Mouse (Mus musculus) MEL (cell line): ENCODE measurements around the gene Lmo7. TPM values are rescaled to one million over a fixed set of nuclear protein-coding genes. Genes with fewer than 3 reads are reported as not detected.

Source experiments
- DNase-seq: peaks from one replicate; pipeline ENCODE4 v3.0.0; 2011; ENCODE audit warnings: low read depth, low spot score
- H3K27ac ChIP-seq: 2 replicates; pipeline ENCODE4 v1.5.1; 2012; ENCODE audit warnings: low read depth, mild to moderate bottlenecking, control low read depth, low read length, moderate library complexity; ENCODE audit not compliant: control insufficient read depth
- H3K27me3 ChIP-seq, 2 experiments: fragments of 150-350 bp in 1 of 2; sonication (generic) in 1 of 2; 2 replicates each; pipeline ENCODE4 v1.6.1; 2012; ENCODE audit warnings: low read length in 2 of 2, mild to moderate bottlenecking in 2 of 2, improper control_type of control experiment in 1 of 2, moderate library complexity in 1 of 2; ENCODE audit not compliant: insufficient read depth in 2 of 2, control insufficient read depth in 1 of 2
- H3K36me3 ChIP-seq, 2 experiments: 2 replicates each; pipeline ENCODE4 v1.6.1; 2012 to 2014; ENCODE audit warnings: low read length in 2 of 2, improper control_type of control experiment in 1 of 2, inconsistent platforms in 1 of 2, mild to moderate bottlenecking in 1 of 2; ENCODE audit not compliant: insufficient read depth in 2 of 2, control insufficient read depth in 1 of 2
- H3K4me1 ChIP-seq, 2 experiments: fragments of 150-350 bp in 1 of 2; sonication (generic) in 1 of 2; 2 replicates each; pipeline ENCODE4 v1.6.1; 2012; ENCODE audit warnings: low read length in 2 of 2, improper control_type of control experiment in 1 of 2, mild to moderate bottlenecking in 1 of 2; ENCODE audit not compliant: insufficient read depth in 2 of 2, control insufficient read depth in 1 of 2
- H3K4me3 ChIP-seq, 2 experiments: fragments of 150-350 bp in 1 of 2; sonication (generic) in 1 of 2; 2 replicates each; pipeline ENCODE4 v1.5.1; 2012; ENCODE audit warnings: low read depth in 2 of 2, low read length in 2 of 2, mild to moderate bottlenecking in 2 of 2, moderate library complexity in 2 of 2, control low read depth in 1 of 2, improper control_type of control experiment in 1 of 2; ENCODE audit not compliant: control insufficient read depth in 1 of 2, insufficient read depth in 1 of 2
- H3K79me2 ChIP-seq: 2 replicates; pipeline ENCODE4 v1.6.1; 2012; ENCODE audit warnings: mild to moderate bottlenecking, low read length, moderate library complexity; ENCODE audit not compliant: control insufficient read depth, poor library complexity, insufficient read depth
- H3K9ac ChIP-seq: 2 replicates; pipeline ENCODE4 v1.6.1; 2012; ENCODE audit warnings: low read depth, mild to moderate bottlenecking, control low read depth, low read length, moderate library complexity; ENCODE audit not compliant: control insufficient read depth, poor library complexity, severe bottlenecking
- H3K9me3 ChIP-seq: fragments of 150-350 bp; sonication (generic); replicated peaks from 2 replicates; pipeline ENCODE4 v1.6.1; 2012; ENCODE audit warnings: mild to moderate bottlenecking, low read length, improper control_type of control experiment, moderate library complexity; ENCODE audit not compliant: insufficient read depth
- BHLHE40 ChIP-seq: IDR thresholded peaks from 2 replicates; pipeline ENCODE4 v1.6.1; 2012; ENCODE audit warnings: low read depth, mild to moderate bottlenecking, inconsistent platforms, low read length, improper control_type of control experiment, borderline replicate concordance
- CTCF ChIP-seq, 3 experiments: IDR thresholded peaks in 2 of 3; conservative IDR thresholded peaks in 1 of 3; 2 replicates each; pipeline ENCODE4 v1.5.1; 2011 to 2012; ENCODE audit warnings: low read length in 3 of 3, low read depth in 2 of 3, mild to moderate bottlenecking in 2 of 3, improper control_type of control experiment in 1 of 3, inconsistent platforms in 1 of 3, mixed read lengths in 1 of 3, moderate library complexity in 1 of 3; ENCODE audit not compliant: control insufficient read depth in 1 of 3, insufficient read depth in 1 of 3, poor library complexity in 1 of 3, severe bottlenecking in 1 of 3
- E2F4 ChIP-seq: IDR thresholded peaks from 2 replicates; pipeline ENCODE4 v1.6.1; 2011; ENCODE audit warnings: low read depth, low read length, improper control_type of control experiment, borderline replicate concordance
- EP300 ChIP-seq, 2 experiments: IDR thresholded peaks; 2 replicates each; pipeline ENCODE4 v1.6.1; 2011; ENCODE audit warnings: improper control_type of control experiment in 2 of 2, low read length in 2 of 2, low read depth in 1 of 2, mild to moderate bottlenecking in 1 of 2
- ETS1 ChIP-seq: IDR thresholded peaks from 2 replicates; pipeline ENCODE4 v1.6.1; 2012; ENCODE audit warnings: low read depth, mild to moderate bottlenecking, inconsistent platforms, low read length, improper control_type of control experiment, moderate library complexity
- GABPA ChIP-seq: IDR thresholded peaks from 2 replicates; pipeline ENCODE4 v1.6.1; 2012; ENCODE audit warnings: low read depth, mild to moderate bottlenecking, inconsistent platforms, low read length, improper control_type of control experiment, moderate library complexity
- JUND ChIP-seq: IDR thresholded peaks from 2 replicates; pipeline ENCODE4 v1.6.1; 2011; ENCODE audit warnings: low read depth, mild to moderate bottlenecking, improper control_type of control experiment, low read length
- KAT2A ChIP-seq: conservative IDR thresholded peaks from 2 replicates; pipeline ENCODE4 v1.6.1; 2012; ENCODE audit warnings: low read depth, low read length, improper control_type of control experiment, inconsistent platforms
- MAX ChIP-seq: IDR thresholded peaks from 2 replicates; pipeline ENCODE4 v1.6.1; 2011; ENCODE audit warnings: low read length, improper control_type of control experiment
- MAZ ChIP-seq: IDR thresholded peaks from 2 replicates; pipeline ENCODE4 v1.6.1; 2012; ENCODE audit warnings: low read depth, mild to moderate bottlenecking, inconsistent platforms, low read length, improper control_type of control experiment
- MEF2A ChIP-seq: IDR thresholded peaks from 2 replicates; pipeline ENCODE4 v1.6.1; 2014; ENCODE audit warnings: low read depth, mild to moderate bottlenecking, inconsistent platforms, low read length, improper control_type of control experiment; ENCODE audit not compliant: poor library complexity, insufficient replicate concordance, severe bottlenecking; ENCODE audit errors: extremely low read depth
- MXI1 ChIP-seq: IDR thresholded peaks from 2 replicates; pipeline ENCODE4 v1.6.1; 2011; ENCODE audit warnings: mild to moderate bottlenecking, low read depth, low read length, improper control_type of control experiment
- NRF1 ChIP-seq: IDR thresholded peaks from 2 replicates; pipeline ENCODE4 v1.6.1; 2014; ENCODE audit warnings: low read depth, mild to moderate bottlenecking, inconsistent platforms, low read length, improper control_type of control experiment, moderate library complexity; ENCODE audit not compliant: poor library complexity, insufficient read depth, severe bottlenecking
- POLR2A ChIP-seq, 2 experiments: IDR thresholded peaks; 2 replicates each; pipeline ENCODE4 v1.6.1; 2011 to 2012; ENCODE audit warnings: low read length in 2 of 2, mild to moderate bottlenecking in 2 of 2, control low read depth in 1 of 2, improper control_type of control experiment in 1 of 2, low read depth in 1 of 2, moderate library complexity in 1 of 2; ENCODE audit not compliant: control insufficient read depth in 1 of 2, insufficient read depth in 1 of 2, poor library complexity in 1 of 2
- RCOR1 ChIP-seq: IDR thresholded peaks from 2 replicates; pipeline ENCODE4 v1.6.1; 2012; ENCODE audit warnings: low read depth, mild to moderate bottlenecking, inconsistent platforms, low read length, improper control_type of control experiment
- SMC3 ChIP-seq: IDR thresholded peaks from 2 replicates; pipeline ENCODE4 v1.6.1; 2011; ENCODE audit warnings: low read depth, low read length, improper control_type of control experiment
- TAL1 ChIP-seq: IDR thresholded peaks from 2 replicates; pipeline ENCODE4 v1.6.1; 2012; ENCODE audit warnings: mild to moderate bottlenecking, inconsistent platforms, low read length, moderate library complexity, mixed read lengths
- TBP ChIP-seq: IDR thresholded peaks from 2 replicates; pipeline ENCODE4 v1.8.0; 2011; ENCODE audit warnings: low read depth, low read length, improper control_type of control experiment
- USF1 ChIP-seq: IDR thresholded peaks from 2 replicates; pipeline ENCODE4 v1.6.1; 2014; ENCODE audit warnings: low read depth, mild to moderate bottlenecking, inconsistent platforms, low read length, improper control_type of control experiment, moderate library complexity
- USF2 ChIP-seq, 2 experiments: IDR thresholded peaks; 2 replicates each; pipeline ENCODE4 v1.6.1; 2011 to 2012; ENCODE audit warnings: improper control_type of control experiment in 2 of 2, low read length in 2 of 2, borderline replicate concordance in 1 of 2, inconsistent platforms in 1 of 2, low read depth in 1 of 2, mild to moderate bottlenecking in 1 of 2; ENCODE audit not compliant: insufficient read depth in 1 of 2
- ZKSCAN1 ChIP-seq: IDR thresholded peaks from 2 replicates; pipeline ENCODE4 v1.6.1; 2012; ENCODE audit warnings: low read depth, mild to moderate bottlenecking, inconsistent platforms, low read length, improper control_type of control experiment, moderate library complexity
- ZMIZ1 ChIP-seq: IDR thresholded peaks from 2 replicates; pipeline ENCODE4 v1.6.1; 2012; ENCODE audit warnings: low read depth, mild to moderate bottlenecking, inconsistent platforms, low read length, improper control_type of control experiment, moderate library complexity
- ZNF384 ChIP-seq: IDR thresholded peaks from 2 replicates; pipeline ENCODE4 v1.6.1; 2012; ENCODE audit warnings: low read depth, mild to moderate bottlenecking, inconsistent platforms, low read length, improper control_type of control experiment
- polyA plus RNA-seq, 2 experiments: library from polyadenylated mRNA; stranded (reverse) in 1 of 2; unstranded in 1 of 2; fragments of >175 nt in 1 of 2; fragments of >200 nt in 1 of 2; gene quantifications; 2 replicates each; pipeline versions ENCODE4 v1.2.1 to v1.2.4; 2012; ENCODE audit warnings: low replicate concordance in 2 of 2, low read depth in 1 of 2; ENCODE audit not compliant: insufficient read length in 2 of 2, insufficient read depth in 1 of 2, missing spikeins in 1 of 2
- total RNA-seq: library from RNA; depleted of rRNA; stranded (reverse); fragments of 300-350 nt; gene quantifications from 2 replicates; pipeline ENCODE4 v1.2.3, GENCODE M21; 2012; rRNA removed

Gene Lmo7
- total RNA-seq (not detected in 2 replicates), polyA plus RNA-seq (not detected)

DNA sequence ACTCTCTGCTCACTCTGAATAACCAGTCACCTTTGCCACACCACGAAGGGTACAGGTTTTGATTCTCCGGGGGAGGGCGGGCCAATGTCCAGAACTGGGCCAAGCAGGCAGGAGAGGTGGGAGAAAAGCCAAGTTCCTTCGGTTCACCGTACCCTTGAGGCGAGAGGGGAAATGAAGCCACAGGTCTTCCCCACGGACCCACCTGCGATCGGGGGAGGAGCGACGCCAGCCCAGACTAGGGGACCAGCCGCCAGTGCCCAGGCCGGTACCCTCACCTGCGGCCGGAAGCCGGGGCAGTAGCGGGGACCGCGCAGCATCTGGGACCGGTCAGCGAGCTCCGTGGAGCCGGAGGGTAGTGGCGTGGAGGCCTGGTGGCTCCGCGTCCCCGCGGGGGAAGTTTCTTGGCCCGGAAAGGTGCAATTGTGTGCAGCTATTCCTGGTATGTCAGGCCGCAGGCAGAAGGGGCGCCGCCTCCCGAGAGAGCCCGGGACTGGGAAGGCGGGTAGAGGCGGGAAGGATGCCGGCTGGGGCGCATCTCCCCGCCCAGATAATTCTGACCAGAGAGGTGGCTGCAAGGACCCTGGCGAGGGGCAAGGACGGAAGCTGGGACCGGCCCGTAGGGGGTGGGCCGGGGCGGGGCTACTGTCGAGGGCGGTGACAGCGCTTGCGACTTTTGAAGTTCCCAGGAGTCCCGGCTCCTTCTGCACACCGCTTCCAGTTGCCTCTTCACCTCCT lies at the start of gene Lmo7, which contains the start of gene Gm9922:
Gene Lmo7, plus strand, starts transcription at position 721 of the 735 bp plus-strand sequence.
Gene Gm9922, minus strand, starts transcription at position 578 of the 735 bp plus-strand sequence.
- Histone ChIP-seq H3K27me3 (no peaks in the 10 kb centered on the region), H3K9ac (no peak within 1 kb of the TSS)
- DNase-seq: no peak

DNA sequence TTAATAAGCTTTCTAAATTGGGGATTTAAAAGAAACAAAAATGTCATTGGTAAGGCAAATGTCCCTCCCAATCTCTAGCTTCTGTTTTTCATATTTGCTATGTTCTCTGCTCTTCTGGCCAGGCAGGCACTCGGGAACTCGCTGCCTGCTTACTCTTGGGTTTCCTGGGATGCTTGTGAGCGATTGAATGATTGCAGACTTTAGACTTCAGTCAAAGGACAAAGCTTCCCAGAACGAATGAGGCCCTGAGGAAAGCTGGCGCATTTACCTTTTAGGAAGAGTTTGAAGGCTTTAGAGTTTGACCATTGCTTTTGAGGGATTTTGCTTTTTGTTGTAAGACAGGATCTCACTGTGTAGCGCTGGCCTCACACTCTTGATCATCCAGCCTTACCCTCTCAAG lies 42.1 kb upstream of the Lmo7 start:
- H3K36me3 ChIP-seq: peaks cover 0 to 3% of the 10 kb centered on the region in 2 experiments; a peak in 2 of 4 replicates
- no peaks in the 10 kb centered on the region for H3K27me3 ChIP-seq
- no peak overlapping the region for H3K9ac ChIP-seq
- no peak for DNase-seq
- H3K4me3 ChIP-seq: no peak overlapping the region
- H3K4me1 ChIP-seq: no peaks in the 10 kb centered on the region
- H3K27ac ChIP-seq: no peak overlapping the region
- H3K79me2 ChIP-seq: no peaks in the 10 kb centered on the region
- TF ChIP-seq ZNF384: no peak
- TF ChIP-seq MXI1: no peak
- TF ChIP-seq USF1: no peak
- TF ChIP-seq ZMIZ1: no peak
- no peak for TF ChIP-seq SMC3
- no peak for TF ChIP-seq NRF1
- no peaks in the 10 kb centered on the region for H3K9me3 ChIP-seq

More for the DNA sequence above, at the start of gene Lmo7, which contains the start of gene Gm9922:
- Histone ChIP-seq H3K4me3 (no peak within 1 kb of the TSS), H3K9me3 (no peaks in the 10 kb centered on the region), H3K27ac (no peak within 1 kb of the TSS), H3K79me2 (no peaks in the 10 kb centered on the region), H3K4me1 (no peaks in the 10 kb centered on the region; a peak in 1 of 4 replicates), H3K36me3 (no peaks in the 10 kb centered on the region)
- TF ChIP-seq JUND (no peak), TAL1 (no peak), TBP (no peak)

DNA sequence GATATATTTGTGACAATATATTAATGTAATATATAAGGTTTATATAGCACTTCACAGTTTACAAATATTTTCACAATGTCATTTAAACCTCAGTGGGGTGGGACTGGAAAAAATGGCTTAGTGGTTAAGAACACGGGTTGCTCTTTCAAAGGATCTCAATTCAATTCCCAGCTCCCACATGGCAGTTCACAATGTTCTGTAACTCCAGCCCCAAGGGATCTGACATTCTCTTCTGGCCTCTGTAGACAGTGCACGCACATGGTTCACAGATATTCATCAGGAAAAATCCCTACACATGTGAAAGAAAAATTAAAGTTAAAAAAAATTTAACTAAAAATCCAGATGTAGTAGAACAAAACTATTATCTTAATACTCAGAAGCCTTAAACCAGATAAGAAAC lies 41.4 kb upstream of the Lmo7 start:
- Histone ChIP-seq H3K36me3 (peaks cover 0 to 3% of the 10 kb centered on the region in 2 experiments; a peak in 2 of 4 replicates), H3K4me3 (no peak overlapping the region)

More for the DNA sequence above, 41.4 kb upstream of the Lmo7 start:
- no peaks in the 10 kb centered on the region for H3K79me2 ChIP-seq
- no peaks in the 10 kb centered on the region for H3K27me3 ChIP-seq
- H3K27ac ChIP-seq: no peak overlapping the region
- no peak for DNase-seq
- no peaks in the 10 kb centered on the region for H3K4me1 ChIP-seq
- H3K9ac ChIP-seq: no peak overlapping the region
- H3K9me3 ChIP-seq: no peaks in the 10 kb centered on the region
- TF ChIP-seq TAL1 (no peak), USF2 (IDR thresholded peaks at IDR 0.05; ENCODE audit: borderline replicate concordance in 1 of 2, insufficient read depth in 1 of 2, low read depth in 1 of 2, low read length in 2 of 2) (no peak), USF1 (no peak), MAZ (no peak), MAX (no peak), BHLHE40 (no peak), ZKSCAN1 (no peak), E2F4 (no peak), MXI1 (no peak), ETS1 (no peak), POLR2A (IDR thresholded peaks at IDR 0.05; ENCODE audit: control insufficient read depth in 1 of 2, insufficient read depth in 1 of 2, low read depth in 1 of 2, low read length in 2 of 2, poor library complexity in 1 of 2) (no peak), ZNF384 (no peak), GABPA (no peak), MEF2A (no peak), CTCF (IDR thresholded peaks at IDR 0.05 in 2 of 3, conservative IDR thresholded peaks at IDR 0.05 in 1 of 3; ENCODE audit: control insufficient read depth in 1 of 3, insufficient read depth in 1 of 3, low read depth in 2 of 3, low read length in 3 of 3, poor library complexity in 1 of 3, severe bottlenecking in 1 of 3) (no peak), KAT2A (no peak), EP300 (IDR thresholded peaks at IDR 0.05; ENCODE audit: low read depth in 1 of 2, low read length in 2 of 2) (no peak), RCOR1 (no peak), NRF1 (no peak)
